Mouse (Mus musculus): ENCODE measurements around the gene Gm8165.
"Not testable (repeated sequence)": the region's sequence is repeated elsewhere in the genome, so short reads cannot be mapped to it uniquely, and the experiment has no call there.

Gene Gm8165

DNA sequence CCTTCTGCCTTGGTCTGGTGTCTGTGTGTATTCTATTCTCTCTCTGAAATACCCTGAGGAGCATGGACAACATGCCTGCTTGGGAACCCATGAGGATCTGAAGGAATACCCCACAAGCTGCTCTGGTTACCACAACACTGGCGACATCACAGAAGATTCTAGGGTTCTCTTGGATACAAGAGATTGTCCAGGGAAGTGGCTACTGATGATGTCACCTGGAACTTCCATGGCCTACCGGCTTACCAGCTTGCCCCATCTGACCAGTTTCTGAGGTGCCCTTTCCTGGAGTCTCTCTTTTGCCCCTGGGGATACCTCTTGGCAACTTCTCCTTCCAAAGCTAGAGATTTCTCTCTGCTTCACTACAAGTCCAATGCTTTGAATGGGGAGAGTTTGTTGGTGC is at the start of gene Gm8165:
Gene Gm8165 (minus strand): TSS at position 101 of the 400 bp plus-strand sequence.
- in situ Hi-C loops (cut with MboI; ENCODE audit: low pct_unique_long_range_greater_than_20kb in 1 of 2, low sequenced_read_pairs in 2 of 2, unreplicated experiment in 1 of 2): not testable (repeated sequence)

DNA sequence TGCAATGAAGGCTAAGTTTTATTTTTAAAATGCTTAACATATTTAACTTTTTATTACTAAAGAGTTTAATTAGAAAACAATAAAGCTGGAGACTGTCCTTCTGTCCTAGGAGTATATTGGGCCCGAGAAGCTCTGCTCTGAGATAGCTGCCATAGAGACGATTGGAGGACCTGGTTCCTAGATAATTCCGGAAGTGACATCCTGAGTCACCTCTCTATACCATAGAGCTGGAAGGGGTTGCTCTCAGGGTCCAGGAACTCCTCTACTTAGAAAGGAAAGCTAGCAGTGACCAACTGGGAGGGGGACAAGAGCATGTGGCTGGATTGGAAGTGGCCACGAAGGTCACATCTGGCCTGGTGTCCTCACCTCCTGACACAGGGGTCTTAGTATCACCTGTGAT is 20.6 kb upstream of the Gm8165 start, which contains the start of gene Gm7324:
Gene Gm7324 (plus strand): TSS at position 208 of the 400 bp plus-strand sequence.
- in situ Hi-C loops (cut with MboI; ENCODE audit: low pct_unique_long_range_greater_than_20kb in 1 of 2, low sequenced_read_pairs in 2 of 2, unreplicated experiment in 1 of 2): not testable (repeated sequence)
